Mouse (Mus musculus) mesoderm, embryonic 11.5 days (tissue): ENCODE measurements around the gene Zscan26.
"Not testable (repeated sequence)": the region's sequence is repeated elsewhere in the genome, so short reads cannot be mapped to it uniquely, and the experiment has no call there.

Source experiments
- DNase-seq: peaks from one replicate; pipeline ENCODE4 v3.0.0-alpha.2; 2012; ENCODE audit warnings: low read depth, low spot score

Zscan26 gene

DNA sequence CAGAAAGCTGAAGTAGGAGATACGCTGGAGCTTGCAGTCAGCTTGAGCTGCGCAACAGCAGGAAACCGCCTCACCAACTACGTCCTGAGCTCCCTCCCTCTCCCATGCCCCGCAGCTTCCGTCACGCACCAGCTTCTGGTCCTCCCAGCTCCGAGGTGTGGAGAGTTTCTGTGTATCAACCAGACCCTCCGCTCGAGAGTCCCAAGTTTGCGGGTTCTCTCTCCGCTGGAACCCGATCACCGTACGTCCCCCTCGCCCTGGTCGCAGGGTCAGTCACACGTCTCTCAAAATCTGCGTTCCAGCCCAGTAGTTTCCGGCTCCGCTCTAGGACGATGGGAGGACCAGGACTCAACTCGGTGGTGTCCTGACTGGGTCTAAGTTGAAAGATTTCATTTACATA lies at the start of gene Zscan26:
Gene Zscan26 (minus strand): TSS at position 282 of the 400 bp plus-strand sequence.
- peak; percentile 88 for DNase-seq

DNA sequence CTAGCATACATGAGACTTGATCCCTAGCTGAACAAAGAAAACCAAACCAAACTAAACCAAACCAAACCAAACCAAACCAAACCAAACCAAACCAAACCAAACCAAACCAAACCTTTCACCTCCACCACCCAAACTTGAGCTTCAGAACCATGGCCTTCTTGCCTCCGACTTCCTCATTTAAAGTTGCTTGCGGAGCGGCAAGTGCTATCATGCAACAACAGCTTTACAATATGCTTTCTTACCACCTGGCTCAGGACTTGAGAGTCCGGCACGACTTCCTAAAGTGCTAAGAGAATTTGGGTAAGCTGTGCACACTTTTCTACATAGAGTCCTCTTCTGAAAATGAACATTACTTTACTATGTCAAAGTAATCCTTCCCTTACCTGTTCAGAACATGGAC lies 48.8 kb upstream of the Zscan26 start:
- DNase-seq = no peak

DNA sequence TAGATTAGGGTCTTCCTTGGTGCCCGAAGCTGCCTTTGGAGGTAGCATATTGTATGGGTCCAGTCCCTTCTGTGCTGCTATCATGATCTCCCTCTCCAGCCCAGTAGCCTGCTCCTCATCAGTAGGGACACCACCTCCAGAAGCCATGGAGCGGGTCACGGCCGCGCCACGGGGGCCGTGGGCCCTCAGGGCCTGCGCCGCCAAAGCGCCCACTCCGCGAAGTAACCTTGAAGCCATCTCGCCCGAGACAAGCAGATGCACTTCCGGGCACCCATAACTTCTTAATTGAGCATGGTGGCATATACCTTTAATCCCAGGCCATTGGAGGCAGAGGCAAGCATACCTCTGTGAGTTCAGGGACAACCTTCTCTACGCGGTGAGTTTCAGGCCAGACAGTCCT lies 47.7 kb upstream of the Zscan26 start, which contains the start of gene Gm11273:
Gene Gm11273 (minus strand): TSS at position 237 of the 400 bp plus-strand sequence.
- not testable (repeated sequence) for DNase-seq

DNA sequence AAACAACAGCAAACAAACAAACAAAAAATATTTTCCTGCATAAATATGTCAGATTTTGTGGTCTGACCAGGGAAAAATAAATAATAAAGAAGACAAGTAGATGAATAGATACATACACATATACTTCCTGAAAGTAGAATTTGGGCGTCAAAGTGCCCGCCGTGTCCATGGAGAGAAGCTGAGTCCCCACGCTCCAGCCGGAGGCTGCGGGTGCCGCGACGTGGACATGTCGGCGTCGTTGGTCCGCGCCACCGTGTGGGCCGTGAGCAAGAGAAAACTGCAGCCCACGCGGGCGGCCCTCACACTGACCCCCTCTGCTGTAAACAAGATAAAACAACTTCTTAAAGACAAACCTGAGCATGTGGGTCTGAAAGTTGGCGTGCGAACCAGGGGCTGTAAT lies 41.5 kb upstream of the Zscan26 start, which contains the start of gene AK157302:
Gene AK157302 (plus strand): TSS at position 144 of the 400 bp plus-strand sequence.
- DNase-seq = no peak

DNA sequence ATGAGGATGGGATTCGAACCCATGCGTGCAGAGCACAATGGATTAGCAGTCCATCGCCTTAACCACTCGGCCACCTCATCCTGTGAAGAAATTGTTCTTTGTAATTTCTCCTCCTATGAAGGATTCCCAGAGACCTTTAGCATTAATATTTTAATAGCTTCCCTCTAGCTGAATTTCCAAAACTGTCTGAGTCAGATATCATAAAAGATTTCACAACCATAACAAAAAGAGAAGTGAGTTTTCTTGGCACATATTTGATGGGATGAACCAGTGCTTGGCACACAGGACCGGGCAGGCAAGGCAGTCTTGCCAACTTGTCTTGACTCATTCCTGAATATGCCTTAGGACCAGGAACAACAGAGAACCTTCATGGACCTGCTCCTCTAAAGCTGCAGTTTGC lies 39.3 kb upstream of the Zscan26 start:
- no peak for DNase-seq

DNA sequence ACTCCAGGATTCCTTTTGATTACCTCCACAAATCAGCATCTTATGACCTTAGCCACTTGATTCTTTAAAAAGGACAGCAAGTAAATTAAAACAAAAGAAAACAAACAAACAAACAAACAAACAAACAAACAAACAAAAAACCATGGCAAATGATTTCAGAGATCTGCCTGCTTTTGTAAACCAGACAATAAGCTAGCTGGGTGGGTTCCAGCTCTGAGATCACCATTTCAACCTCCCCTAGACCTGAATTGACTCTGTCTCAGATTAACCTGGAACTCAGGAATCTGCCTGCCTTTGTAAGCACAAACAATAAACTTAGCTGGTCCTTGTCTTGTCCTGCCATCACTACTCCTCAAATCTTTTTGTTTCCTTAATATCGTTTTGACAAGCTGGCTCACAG lies 33.4 kb upstream of the Zscan26 start:
- DNase-seq = no peak

DNA sequence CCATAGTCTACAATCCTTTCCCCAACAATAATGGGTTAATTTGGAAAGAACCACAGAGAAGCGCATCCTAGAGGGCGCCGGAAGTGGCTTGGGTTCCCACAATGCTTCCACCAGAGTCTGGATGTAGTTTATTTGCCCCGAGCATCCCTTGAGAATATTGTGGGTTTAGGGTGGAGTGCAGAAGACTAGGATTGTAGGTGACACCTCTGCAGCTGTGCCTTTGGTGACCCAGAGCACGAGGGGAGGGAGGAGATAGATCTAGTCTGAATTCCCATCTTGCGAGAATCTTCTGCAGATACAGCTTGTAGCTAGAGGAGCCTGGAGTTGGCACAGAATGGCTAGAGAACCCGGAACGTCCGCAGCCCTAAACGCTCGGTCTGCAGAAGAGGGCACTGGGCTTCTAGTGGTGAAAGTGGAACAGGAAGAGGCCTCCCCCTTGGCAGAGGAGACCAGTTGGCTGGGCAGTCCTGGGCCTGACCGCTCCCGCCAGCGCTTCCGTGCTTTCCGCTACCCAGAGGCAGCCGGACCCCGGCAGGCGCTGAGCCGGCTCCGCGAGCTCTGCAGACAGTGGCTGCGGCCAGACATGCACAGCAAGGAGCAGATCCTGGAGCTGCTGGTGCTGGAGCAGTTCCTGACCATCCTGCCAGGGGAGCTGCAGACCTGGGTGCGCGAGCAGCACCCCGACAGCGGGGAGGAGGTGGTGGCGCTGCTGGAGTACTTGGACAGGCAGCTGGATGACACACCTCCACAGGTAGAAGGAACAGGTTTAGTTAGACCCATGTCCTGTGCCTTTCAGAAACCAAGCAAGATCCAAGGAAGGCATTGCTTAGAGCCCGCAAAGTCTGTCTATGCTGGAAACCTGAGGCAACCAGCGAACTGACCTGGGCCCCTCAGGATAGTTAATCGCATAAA lies 25.5 kb upstream of the Zscan26 start, which contains the start of the genes Zkscan4 and Gm10065:
Gene Zkscan4 (plus strand): TSS at position 149 of the 912 bp plus-strand sequence.
Gene Gm10065 (minus strand): TSS at position 683 of the 912 bp plus-strand sequence.
- peak; percentile 56 for DNase-seq

DNA sequence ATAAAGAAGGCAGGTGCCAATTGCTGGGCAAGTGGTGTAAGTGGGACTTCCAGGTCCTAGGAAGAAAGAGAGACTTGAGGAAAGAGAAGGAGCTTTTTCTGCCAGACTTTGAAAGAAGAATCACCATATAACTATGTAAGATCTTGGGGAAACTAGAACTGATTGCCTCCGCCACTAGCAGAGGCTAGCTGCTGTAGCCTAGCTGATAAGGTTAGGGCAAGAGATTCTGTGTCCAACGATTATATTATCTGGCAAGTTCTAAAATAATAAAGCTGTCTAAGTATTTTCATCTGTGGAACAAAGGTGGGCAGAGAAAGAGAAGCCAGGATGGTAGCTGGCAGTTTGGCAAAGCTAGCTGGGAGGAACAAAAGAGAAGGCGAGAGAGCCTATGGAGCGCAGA lies 18.9 kb upstream of the Zscan26 start:
- DNase-seq = no peak

DNA sequence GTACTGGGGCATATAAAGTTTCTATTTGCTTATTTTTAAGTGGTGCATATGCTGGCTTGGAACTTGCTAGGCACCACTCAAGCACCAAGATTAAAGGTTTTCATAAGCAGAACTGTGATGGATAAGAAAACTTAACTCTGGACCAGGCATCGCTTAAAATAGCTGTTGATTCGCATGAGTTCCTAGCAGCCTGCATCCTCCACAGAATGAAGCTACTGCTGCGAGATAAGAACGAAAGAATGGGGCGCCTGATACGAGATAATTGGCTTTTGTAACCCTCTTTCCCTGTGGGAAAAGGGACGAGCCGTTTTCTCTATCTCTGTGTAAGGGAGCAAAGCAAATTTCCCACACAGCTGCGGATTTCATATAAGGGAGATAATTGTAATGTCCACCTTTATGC lies 15.6 kb upstream of the Zscan26 start:
- DNase-seq = no peak

DNA sequence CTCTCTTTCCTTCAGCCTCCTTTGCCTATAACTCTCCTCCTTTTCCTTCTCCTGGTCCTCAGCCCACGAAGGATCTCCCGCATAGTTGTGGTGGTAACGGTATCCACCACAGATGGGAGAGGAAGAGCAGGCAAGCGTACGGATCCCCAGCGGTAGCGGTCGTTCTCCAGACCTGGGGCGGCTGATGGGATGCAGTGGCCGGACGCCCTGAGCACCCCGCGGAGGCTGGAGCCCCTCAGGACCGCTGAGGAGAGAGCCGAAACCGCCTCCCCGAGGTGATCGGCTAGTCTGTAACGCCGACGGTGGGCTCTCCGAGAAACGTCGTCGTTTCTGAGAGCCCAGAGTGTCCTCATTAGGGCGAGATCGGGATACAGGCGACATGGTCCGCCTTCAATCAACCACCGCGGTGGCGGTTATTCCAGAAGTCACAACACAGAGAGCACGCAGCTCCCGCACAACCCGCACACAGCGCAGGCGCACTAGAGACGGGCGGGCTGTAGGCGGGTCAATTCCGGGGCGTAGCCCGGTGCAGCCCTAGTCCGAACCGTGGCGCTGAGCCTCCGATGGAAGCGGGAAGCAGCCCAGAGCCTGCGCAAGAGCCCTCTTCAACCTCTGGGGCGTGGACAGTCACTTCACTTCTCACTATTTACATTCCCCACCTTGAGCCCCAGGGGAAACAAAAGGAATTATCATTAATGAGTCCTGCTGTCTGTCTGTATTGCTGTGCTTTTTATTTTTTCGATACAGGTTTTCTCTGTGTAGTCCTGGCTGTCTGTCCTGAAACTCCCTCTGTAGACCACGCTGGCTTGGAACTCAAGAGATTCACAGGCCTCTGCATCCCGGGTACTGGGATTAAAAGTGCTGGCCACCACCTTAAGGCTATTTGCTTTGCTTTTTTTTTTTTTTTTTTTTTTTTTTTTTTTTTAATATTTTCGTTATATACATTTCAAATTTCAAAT lies 14.8 kb upstream of the Zscan26 start, which contains the start of gene Nkapl:
Gene Nkapl (minus strand): TSS at position 449 of the 959 bp plus-strand sequence.
- peak; percentile 89 for DNase-seq

DNA sequence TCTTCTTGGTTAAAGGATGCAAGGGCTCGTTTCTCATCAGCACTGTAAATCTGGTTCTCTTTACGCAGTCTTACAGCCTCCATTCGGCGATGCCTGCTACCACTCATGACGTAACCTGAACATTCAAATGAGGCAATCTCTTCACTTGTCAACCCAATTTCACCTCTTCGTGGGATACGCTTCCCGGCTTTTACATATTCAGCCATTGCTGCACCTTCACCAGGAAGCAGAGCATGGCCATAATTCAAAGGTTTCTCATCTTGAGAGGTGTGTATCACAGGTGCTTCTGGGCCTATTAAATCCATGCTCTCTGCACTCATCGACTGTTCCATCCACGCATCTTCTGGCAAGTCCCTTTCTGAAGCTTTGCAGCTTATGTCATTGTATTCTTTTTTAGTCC lies 13.8 kb upstream of the Zscan26 start:
- DNase-seq = no peak

DNA sequence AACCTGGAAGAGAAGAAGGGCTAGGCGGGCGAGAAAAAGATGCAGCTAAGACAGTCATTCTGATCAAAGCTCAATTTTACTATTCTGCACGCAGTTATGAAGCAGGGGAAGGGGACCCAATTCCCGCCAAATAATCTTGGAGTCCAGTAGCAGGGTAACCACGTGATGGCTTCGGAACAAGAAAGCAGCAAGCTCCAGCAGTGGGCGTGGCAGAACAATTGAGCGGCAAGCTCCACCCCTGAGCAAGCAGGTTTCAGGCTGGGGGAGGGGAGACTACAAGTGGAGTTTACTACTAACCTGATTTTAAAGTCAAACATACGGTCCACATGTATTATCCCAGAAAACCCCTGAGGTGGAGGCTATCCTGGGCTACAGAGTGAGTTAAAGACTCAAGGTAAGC lies 9.0 kb upstream of the Zscan26 start:
- not testable (repeated sequence) for DNase-seq

DNA sequence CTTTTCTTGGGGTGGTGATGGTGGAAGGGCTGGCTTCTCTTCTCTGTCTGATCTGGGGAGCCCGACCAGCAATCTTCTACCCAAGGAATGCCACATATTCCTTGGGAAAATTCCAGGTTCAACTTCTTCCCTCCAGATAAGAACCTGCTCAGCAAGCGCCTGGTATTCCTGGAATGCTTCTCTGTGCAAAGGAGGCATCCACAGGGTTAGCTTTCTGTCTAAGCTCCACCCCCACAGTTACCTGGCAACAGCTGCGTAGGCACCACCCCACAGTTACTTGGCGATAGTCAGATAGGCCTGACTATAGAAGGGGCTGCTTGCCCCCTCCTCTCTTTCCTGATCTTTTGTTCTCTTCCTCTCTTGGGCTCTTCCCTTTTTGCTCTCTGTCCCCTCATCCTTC lies 2.8 kb upstream of the Zscan26 start:
- DNase-seq = peak; percentile 39

DNA sequence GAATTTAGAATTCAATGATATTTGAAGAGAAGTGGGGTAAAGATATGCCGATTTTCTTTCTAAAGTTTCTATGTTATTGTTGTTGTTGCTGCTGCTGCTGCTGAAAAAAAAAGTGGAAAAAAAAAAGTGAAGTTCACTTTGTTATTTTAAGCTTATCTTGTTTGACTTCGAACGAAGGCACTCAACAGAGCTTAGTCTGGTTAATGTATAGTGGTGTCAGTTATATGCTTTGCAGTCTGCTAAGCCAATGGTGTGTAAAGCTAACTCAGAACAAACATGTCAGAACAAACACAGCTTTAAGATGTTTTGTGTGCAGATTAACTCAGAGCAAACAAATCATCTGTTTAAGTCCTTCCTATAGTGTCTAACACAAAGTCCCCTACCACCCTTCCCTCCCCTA lies 603 bp upstream of the Zscan26 start:
- no peak for DNase-seq

DNA sequence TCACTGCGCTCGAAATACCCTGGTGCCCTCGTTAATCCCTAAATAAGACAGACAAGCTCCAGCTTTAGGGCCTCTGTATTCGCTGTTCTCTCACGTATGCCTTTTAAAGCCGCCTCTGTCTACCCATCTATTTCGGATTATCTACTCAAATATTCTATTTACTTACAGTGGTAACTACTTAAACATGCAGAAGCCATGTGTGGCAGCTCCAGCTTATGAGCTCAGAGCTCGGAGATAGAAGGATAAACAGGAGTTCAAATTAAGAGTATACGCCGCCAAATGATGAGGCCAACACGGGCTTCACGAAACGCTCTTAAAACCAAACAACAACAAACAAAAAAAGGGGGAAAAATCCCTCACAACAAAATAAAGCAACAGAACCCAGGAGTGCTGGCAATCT lies 488 bp downstream of the Zscan26 start:
- DNase-seq = no peak

DNA sequence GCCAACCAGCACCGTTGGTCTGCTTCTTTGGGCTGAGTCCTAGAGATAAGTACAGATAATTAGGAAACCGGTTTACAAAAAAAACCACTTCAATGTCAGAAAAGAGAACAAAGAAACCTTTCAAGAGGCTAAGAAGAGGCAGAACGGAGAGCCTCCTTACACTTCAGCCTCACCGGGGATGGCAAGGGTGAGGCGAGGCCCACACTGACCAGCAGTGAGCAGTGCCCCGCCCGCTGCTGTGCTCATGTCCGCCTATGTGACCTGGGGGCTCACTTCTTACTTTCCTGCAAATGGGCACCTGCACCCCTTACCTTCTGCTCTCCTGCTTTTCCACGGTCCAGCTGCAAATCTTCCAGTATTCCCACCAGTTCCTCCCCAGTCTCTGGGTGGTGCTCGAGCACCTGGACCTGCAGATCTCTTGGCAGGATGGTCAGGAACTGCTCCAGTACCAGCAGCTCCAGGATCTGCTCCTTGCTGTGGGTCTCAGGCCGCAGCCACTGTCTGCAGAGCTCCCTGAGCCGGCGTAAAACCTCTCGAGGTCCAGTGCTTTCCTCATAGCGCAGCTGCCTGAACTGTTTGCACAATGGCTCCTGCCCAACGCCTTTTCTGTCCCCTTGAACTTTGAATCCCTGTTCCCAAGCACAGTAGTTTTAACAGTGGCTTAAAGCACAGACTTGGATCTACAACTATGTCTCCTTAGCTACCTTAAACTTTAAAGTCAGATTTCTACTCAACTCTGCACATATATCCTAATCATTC lies 5.5 kb downstream of the Zscan26 start:
- DNase-seq = no peak

DNA sequence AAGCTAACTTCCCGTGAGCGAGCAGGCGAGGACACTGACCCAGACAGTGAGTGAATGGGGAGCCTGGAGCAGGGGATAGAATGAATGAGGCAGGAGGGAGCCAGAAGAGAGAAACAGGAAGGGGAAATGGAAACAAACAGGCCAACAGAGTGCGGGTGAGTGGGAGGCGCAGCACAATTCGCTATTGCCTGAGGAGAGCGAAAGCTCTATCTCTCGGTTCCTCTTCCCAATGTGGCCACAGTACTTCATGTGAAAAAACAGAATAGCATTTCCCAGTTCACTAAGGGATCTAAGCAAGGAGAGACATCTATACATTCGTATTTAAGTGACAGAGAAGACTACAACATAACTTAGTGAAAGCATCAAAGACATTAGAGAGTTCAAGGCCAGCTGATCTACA lies 6.7 kb downstream of the Zscan26 start:
- no peak for DNase-seq

DNA sequence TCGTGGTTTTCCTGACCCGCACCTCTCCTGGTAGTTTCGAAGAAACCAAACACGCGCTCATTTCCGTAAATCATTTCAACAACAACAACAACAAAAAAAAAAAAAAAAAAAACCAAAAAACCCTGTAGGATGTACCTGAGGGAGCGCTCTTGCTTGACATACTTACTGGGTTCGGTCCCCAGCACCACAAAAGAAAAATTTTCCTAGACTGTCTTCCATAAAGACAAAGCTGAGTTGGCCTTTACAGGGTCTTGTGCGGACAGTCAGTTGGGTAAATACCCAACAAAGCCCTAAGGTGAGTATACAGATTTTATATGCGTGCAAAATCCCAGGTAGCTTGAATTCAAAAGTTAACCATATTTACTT lies 12.3 kb downstream of the Zscan26 start:
- DNase-seq = no peak

DNA sequence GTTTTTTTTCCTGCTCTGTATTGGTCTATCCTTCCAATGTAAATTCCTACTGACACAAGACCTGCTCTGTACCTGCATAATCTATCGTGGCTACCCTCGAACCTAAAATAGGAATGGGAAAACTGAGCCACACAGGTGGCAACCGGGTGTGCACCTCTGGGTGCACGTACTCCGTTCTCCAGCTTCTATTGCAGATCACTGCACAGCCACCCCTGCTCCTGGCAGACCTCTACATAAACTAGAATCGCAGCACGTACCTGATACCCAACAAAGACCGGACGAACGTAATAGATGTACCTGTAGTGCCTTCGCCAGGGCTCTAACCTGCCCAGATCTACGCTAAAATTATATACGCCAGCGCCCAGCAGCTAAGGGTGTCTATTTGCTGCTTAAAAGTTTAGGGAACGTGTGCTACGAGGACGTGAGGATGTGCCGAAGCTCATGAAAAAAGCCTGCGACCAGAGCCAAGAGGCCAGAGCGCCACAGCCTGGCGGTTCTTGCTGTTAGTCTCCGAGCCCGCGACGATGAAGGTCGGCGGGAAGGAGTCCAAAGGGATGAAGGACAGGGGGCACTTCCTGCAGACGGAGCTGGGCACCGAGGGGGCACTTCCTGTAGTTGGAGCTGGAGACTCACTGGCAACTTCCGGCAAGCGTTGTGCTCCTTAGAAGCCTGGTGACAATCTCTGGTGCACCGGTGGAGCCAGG lies 12.9 kb downstream of the Zscan26 start, which contains the start of gene Pgbd1:
Gene Pgbd1 (minus strand): TSS at position 556 of the 704 bp plus-strand sequence.
- DNase-seq = peak; percentile 78

DNA sequence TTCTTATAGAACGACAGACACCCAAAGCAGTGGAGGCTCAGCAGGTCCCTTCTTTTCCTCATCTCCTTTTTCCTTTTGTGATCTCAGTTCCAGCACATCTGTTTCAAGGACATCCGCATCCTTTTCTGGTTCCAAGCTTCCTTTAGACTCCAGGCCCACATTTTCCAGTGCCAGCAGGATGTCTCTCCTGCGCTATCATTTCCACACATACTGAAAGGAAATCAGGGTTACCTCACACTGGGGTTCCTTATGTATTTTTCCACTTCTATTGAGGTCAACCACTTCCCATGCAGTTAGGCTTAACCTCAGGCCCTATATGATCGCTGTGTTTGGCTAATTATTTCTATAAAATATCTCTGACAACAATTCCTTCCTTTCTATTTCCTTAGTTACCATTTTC lies 18.1 kb downstream of the Zscan26 start:
- DNase-seq = no peak
